Mouse (Mus musculus): ENCODE data around the gene Rin1. TPM values are rescaled to one million over a fixed set of nuclear protein-coding genes. Genes with fewer than 3 reads are reported as not detected.
"Not testable (repeated sequence)": the region's sequence is repeated elsewhere in the genome, so short reads cannot be mapped to it uniquely, and the experiment has no call there.

Rin1 gene
- total RNA-seq (2021) = 1 to 10 TPM in 1 of 2 experiments, under 1 TPM in 1; 0.71 to 1.2 TPM
- long read RNA-seq, experiment 1 = 0 reads
- long read RNA-seq, experiment 2, partial matches to known transcripts = 1 of 1 reads
- long read RNA-seq, experiment 2, other reads (novel, unspliced or antisense) = 0 of 1 reads

- DNase-seq (ENCODE audit: low spot score) = no peak
Observed at GRCm38 (mm10) chr19:5050047-5050905, at the start of gene Rin1. Gene Rin1 (plus strand): TSS chr19:5050481.

- DNase-seq (ENCODE audit: low spot score) = peak; percentile 76
Observed at GRCm38 (mm10) chr19:5001666-5002406, 48.4 kb upstream of the Rin1 start.

- not testable (repeated sequence) for DNase-seq (ENCODE audit: low spot score)
Observed at GRCm38 (mm10) chr19:5003644-5004043, 46.6 kb upstream of the Rin1 start.

- no peak for DNase-seq (ENCODE audit: low spot score)
Observed at GRCm38 (mm10) chr19:5004925-5005324, 45.4 kb upstream of the Rin1 start.

- DNase-seq (ENCODE audit: low spot score) = no peak
Observed at GRCm38 (mm10) chr19:5013138-5013537, 37.1 kb upstream of the Rin1 start.

GRCm38 (mm10) chr19:5014961-5015398 is 35.3 kb upstream of the Rin1 start:
- DNase-seq (ENCODE audit: low spot score) = no peak

GRCm38 (mm10) chr19:5016221-5016742 is 34.0 kb upstream of the Rin1 start:
- DNase-seq (ENCODE audit: low spot score) = no peak

GRCm38 (mm10) chr19:5016782-5017181 is 33.5 kb upstream of the Rin1 start:
- DNase-seq (ENCODE audit: low spot score) = peak; percentile 50

GRCm38 (mm10) chr19:5017611-5018010 is 32.7 kb upstream of the Rin1 start:
- no peak for DNase-seq (ENCODE audit: low spot score)

- DNase-seq (ENCODE audit: low spot score) = no peak
Observed at GRCm38 (mm10) chr19:5018191-5018590, 32.1 kb upstream of the Rin1 start.

GRCm38 (mm10) chr19:5021416-5021815 is 28.9 kb upstream of the Rin1 start:
- no peak for DNase-seq (ENCODE audit: low spot score)

GRCm38 (mm10) chr19:5023621-5024479 is 26.4 kb upstream of the Rin1 start, which contains the start of gene Slc29a2:
Gene Slc29a2 (plus strand): TSS chr19:5023860.
- peak; percentile 95 for DNase-seq (ENCODE audit: low spot score)

GRCm38 (mm10) chr19:5026111-5026510 is 24.2 kb upstream of the Rin1 start:
- no peak for DNase-seq (ENCODE audit: low spot score)

- no peak for DNase-seq (ENCODE audit: low spot score)
Observed at GRCm38 (mm10) chr19:5032686-5033085, 17.6 kb upstream of the Rin1 start.

GRCm38 (mm10) chr19:5036577-5036976 is 13.7 kb upstream of the Rin1 start:
- no peak for DNase-seq (ENCODE audit: low spot score)

- peak; percentile 69 for DNase-seq (ENCODE audit: low spot score)
Observed at GRCm38 (mm10) chr19:5037678-5038571, 12.4 kb upstream of the Rin1 start.

GRCm38 (mm10) chr19:5038709-5039156 is 11.5 kb upstream of the Rin1 start, which contains the start of the genes B4gat1 and AC124502.3:
Gene B4gat1 (plus strand): TSS chr19:5038826.
Gene AC124502.3 (plus strand): TSS chr19:5038891.
- peak; percentile 90 for DNase-seq (ENCODE audit: low spot score)

GRCm38 (mm10) chr19:5039301-5040114 is 10.8 kb upstream of the Rin1 start:
- no peak for DNase-seq (ENCODE audit: low spot score)
